Mouse (Mus musculus) spleen, adult 2 months (tissue): ENCODE data around the gene Swi5. TPM values are rescaled to one million over a fixed set of nuclear protein-coding genes. Genes with fewer than 3 reads are reported as not detected.

Experiments used
- DNase-seq, 2 experiments: peaks; one replicate each; pipeline versions ENCODE4 v3.0.0 to v3.0.0-alpha.2; 2012 to 2021; ENCODE audit warnings: low spot score in 2 of 2, low read depth in 1 of 2
- H3K27ac ChIP-seq: fragments of 200-500 bp; 2 replicates; pipeline ENCODE4 v1.5.1; 2012; ENCODE audit warnings: low read length, inconsistent platforms; ENCODE audit not compliant: insufficient read depth
- H3K27me3 ChIP-seq: fragments of 200-500 bp; 2 replicates; pipeline ENCODE4 v1.6.1; 2012; ENCODE audit warnings: mild to moderate bottlenecking, moderate library complexity, low read length, inconsistent platforms; ENCODE audit not compliant: control insufficient read depth, insufficient read depth
- H3K36me3 ChIP-seq: fragments of 200-500 bp; 2 replicates; pipeline ENCODE4 v1.6.1; 2012; ENCODE audit warnings: mild to moderate bottlenecking, low read length, inconsistent platforms; ENCODE audit not compliant: control insufficient read depth, insufficient read depth
- H3K4me1 ChIP-seq: fragments of 200-500 bp; 2 replicates; pipeline ENCODE4 v1.6.1; 2011; ENCODE audit warnings: inconsistent platforms; ENCODE audit not compliant: control insufficient read depth, insufficient read depth, insufficient read length
- H3K4me3 ChIP-seq: fragments of 200-500 bp; 2 replicates; pipeline ENCODE4 v1.5.1; 2011; ENCODE audit warnings: mild to moderate bottlenecking, inconsistent platforms; ENCODE audit not compliant: insufficient read depth, insufficient read length; ENCODE audit errors: extremely low read depth
- CTCF ChIP-seq: fragments of 200-500 bp; IDR thresholded peaks from 2 replicates; pipeline ENCODE4 v1.5.1; 2011; ENCODE audit warnings: mild to moderate bottlenecking, inconsistent platforms; ENCODE audit not compliant: insufficient read depth, insufficient read length, insufficient replicate concordance; ENCODE audit errors: extremely low read depth
- POLR2A ChIP-seq: fragments of 200-500 bp; IDR thresholded peaks from 2 replicates; pipeline ENCODE4 v1.6.1; 2011; ENCODE audit warnings: low read depth, low read length, inconsistent platforms
- WGBS: fragments of 180-500 bp; shearing (Covaris S2); methylation state at CpG from one replicate; pipeline ENCODE4 v1.1.7; 2018; 5-methylcytosine and 5-hydroxymethylcytosine counted together
- polyA plus RNA-seq: library from polyadenylated mRNA; depleted of rRNA; stranded (reverse); fragments of >200 nt; gene quantifications from 2 replicates; pipeline ENCODE4 v1.2.3, GENCODE M21; 2012

The Swi5 gene
- polyA plus RNA-seq, 1 experiment: 60.5 TPM

DNA sequence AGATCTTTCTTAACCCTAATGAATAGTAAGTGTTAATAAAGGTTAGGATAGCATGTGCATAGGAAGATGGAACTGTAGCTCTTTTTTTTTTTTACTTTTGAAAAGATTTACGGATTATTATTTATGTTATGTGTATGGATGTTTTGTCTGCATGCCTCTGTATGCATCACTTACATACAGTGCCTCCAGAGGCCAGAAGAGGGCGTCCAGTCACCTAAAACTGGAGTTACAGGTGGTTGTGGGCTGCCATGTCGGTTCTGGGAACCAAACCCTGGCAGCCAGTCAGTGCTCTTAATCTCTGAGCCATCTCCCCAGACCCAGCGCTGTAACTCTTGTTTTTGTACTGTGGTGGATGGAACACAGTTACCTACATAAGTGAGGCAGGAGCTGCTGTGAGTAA is 36.4 kb upstream of the Swi5 start:
- no peak overlapping the region for H3K4me3 ChIP-seq
- no peak overlapping the region for H3K27ac ChIP-seq
- DNase-seq: no peak
- H3K4me1 ChIP-seq: no peaks in the 10 kb centered on the region
- WGBS: 66% methylated on average over 4 of the region's 4 CpGs
- TF ChIP-seq CTCF (no peak), POLR2A (no peak)
- no peaks in the 10 kb centered on the region for H3K27me3 ChIP-seq
- H3K36me3 ChIP-seq: no peaks in the 10 kb centered on the region

DNA sequence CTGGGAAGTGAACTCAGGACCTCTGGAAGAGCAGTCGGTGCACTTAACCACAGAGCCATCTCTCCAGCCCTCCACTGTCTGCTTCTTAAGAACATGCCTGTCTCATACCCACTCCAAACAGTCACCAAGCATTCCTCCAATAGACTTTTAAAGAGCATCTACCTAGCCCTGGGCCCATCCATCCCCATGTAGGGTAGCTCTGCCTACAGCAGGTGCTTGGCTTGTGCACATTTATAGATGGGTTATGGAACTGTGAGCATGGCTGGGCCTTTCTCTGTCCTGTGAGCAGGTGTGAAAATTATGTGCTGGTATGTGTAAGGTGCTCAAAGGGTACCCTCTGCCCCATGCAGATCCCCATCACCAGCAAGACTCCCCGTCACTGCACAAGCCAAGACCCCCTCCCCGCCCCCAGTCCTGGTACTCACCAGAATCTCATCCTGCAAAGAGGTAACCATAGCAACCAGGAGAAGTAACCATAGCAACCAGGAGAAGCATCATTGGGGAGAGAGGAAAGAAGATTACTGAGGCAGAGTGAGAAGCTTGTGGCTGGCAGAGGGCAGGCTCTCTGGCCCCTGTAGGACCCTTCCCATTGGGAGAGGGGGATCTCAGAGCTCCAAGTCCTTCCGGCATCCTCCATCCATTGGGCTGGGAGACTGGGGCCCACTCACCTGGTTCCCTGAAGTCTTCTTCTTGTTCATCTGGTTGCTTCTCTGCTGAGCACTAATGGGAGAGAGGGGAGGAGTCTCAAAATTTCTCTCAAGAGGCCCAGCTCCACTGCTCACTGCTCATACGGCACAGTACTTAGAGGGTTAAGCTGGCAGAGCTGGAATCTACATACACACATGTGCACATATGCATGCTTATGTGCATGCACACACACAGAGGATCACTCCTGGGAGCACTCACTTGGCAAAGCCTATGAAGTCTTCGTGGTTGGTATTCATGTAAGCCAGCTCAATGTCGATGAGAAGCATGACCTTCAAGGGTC is 35.2 kb upstream of the Swi5 start:
- Histone ChIP-seq H3K36me3 (no peaks in the 10 kb centered on the region), H3K4me1 (no peaks in the 10 kb centered on the region), H3K4me3 (no peak overlapping the region), H3K27ac (no peak overlapping the region), H3K27me3 (no peaks in the 10 kb centered on the region; the same call in 1 of the 2 replicates)
- WGBS: 82% methylated on average over 7 of the region's 7 CpGs
- TF ChIP-seq POLR2A: no peak
- TF ChIP-seq CTCF: no peak
- DNase-seq: no peak

DNA sequence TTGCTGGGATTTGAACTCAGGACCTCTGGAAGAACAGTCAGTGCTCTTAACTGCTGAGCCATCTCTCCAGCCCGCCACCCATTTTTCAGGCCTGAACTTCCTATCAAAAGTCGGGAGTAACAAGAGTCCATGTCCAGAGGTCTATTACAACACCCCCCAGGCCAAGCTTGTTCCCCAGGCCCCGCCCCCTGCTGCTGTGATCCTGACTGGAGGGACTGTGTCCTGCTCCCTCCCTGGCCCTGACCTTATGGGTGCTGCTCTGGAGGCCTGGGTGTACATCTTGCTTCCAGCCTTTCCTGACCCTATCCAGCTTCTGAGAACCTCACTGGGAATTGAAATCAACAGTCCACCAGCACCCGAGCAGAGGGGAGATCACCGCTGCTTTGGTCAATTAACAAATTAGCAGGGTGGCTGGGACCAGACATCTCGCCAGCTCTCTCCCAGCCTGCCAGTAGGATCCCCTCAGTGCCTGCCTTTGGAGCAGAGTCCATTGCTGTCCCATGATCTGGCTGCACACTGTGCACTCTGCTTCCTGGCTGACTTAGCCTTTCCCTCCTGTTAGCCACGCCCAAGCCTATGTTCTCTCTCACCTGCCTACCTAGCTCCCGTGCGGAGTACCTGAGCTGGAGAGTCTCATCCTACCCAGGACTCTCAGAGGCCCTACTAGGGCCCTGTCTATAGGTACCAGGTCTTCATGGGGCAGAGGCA is 33.9 kb upstream of the Swi5 start:
- whole genome bisulfite sequencing: 78% methylated on average over 9 of the region's 9 CpGs
- DNase-seq: no peak
- peaks cover 1% of the 10 kb centered on the region; the same call in 1 of the 2 replicates for H3K27me3 ChIP-seq

DNA sequence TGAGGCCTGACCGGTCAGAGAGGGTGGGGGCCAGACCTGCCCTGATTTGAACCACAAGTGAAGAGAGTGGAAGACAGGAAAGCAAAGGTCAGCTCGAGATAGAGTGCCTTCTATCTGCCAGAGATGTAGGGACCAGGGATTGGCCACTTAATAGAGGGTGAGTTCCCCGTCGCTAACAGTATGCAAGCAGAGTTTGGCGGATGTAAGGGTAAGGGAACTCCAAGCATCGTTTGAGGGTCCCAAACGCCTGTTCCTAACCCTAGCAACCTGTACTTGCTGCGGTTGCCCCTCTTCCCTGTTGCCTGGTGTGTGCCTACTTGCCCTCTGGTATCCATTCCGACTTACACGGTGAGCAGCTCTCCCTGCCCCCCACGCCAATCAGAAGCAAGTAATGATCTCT is 32.8 kb upstream of the Swi5 start:
- TF ChIP-seq POLR2A: no peak
- no peak for TF ChIP-seq CTCF
- H3K36me3 ChIP-seq: no peaks in the 10 kb centered on the region
- DNase-seq: no peak
- WGBS: 77% methylated on average over 11 of the region's 11 CpGs
- H3K27me3 ChIP-seq: peaks cover 1% of the 10 kb centered on the region; the same call in 1 of the 2 replicates
- no peak overlapping the region for H3K4me3 ChIP-seq
- H3K4me1 ChIP-seq: no peaks in the 10 kb centered on the region
- no peak overlapping the region for H3K27ac ChIP-seq

More for the DNA sequence above, 33.9 kb upstream of the Swi5 start:
- Histone ChIP-seq H3K27ac (no peak overlapping the region), H3K4me1 (no peaks in the 10 kb centered on the region), H3K4me3 (no peak overlapping the region), H3K36me3 (no peaks in the 10 kb centered on the region)
- TF ChIP-seq CTCF (no peak), POLR2A (no peak)

DNA sequence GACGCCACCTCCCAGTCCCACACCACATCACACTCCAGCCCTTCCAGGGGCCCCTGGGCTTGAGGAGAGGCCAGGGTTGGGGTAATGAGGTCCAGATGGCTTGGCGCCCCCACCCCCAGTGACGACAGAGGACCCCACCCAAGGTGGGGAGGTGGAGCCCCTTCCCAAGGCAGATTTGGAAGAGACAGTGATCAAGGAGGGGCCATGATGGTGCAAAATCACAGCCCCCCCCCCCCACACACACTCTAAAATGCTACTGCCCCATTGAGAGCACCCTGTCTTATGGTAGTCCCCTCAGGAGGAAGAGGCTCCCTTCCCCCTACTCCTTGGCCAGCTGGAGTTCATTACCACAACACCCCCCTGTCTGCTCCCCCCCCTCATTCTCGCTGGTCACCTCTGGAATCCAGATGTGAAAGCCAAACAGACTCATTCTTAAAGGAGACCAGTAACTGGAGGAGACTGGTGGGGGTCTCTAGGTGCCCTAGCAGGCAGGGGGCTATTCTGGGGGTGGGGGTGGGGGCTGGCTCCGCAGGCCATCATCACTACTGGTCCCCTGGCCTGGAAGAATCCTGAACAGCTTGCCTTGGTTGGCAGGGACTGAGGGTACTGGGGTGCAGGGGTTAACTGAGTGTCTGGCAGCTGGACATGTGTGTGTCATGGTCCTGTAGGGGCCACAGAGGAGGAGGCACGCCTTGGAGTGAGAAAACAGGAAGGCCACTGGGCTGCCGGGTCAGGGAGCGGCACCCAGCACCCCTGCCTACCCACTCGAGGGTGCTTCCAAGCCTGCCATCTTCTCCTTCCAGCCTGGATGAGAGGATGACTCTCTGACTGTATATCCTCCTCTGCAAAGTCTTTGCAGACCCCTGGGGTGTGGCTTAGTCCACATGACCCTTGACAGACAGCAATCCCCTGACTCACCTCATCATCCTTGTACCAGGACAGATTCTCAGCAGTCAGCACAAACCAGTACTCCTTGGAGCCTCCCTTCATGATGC is 32.0 kb upstream of the Swi5 start:
- no peak for TF ChIP-seq CTCF
- no peak for TF ChIP-seq POLR2A
- 61% methylated on average over 9 of the region's 9 CpGs for WGBS
- H3K36me3 ChIP-seq: no peaks in the 10 kb centered on the region
- H3K27me3 ChIP-seq: peaks cover 1% of the 10 kb centered on the region; the same call in 1 of the 2 replicates
- H3K27ac ChIP-seq: no peak overlapping the region
- DNase-seq: no peak
- H3K4me1 ChIP-seq: no peaks in the 10 kb centered on the region
- no peak overlapping the region for H3K4me3 ChIP-seq

DNA sequence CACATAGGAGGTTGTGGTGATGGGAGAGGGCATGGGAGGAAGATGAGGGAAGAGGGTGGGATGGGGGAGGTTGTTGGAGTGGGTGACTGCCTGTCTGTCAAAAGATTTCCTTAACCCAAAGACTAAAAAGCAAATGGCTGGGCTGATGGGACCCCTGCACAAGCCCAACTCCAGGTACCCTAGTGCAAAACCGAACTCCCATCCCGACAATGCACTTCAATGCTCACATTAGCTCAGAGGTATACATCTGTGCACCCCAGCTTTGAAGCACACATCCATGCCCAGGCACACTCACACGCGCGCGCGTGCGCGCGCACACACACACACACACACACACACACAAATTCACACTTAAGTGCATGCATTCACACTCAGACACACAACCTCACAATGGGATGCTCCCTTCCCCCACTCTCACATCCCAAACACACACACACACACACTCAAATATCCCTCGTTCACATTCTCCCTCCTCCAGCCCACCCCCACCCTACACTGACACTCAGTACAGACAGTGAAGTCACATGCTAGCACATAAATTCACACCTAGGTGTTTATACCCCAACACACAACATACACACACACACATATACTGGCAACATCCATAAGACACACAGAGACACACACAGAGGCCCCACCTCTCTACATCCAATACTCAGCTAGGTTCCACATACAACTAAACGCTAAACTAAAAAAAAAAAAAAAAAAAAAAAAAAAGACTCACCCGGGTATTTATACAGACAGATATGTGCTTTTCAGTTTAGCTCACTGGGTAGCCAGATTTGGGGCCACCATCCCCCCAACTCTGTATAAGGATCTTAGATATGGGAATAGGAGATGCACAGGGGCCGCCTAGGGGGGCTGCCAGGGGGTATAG is 31.1 kb upstream of the Swi5 start:
- Histone ChIP-seq H3K27me3 (peaks cover 1% of the 10 kb centered on the region; the same call in 1 of the 2 replicates), H3K27ac (no peak overlapping the region), H3K4me1 (no peaks in the 10 kb centered on the region), H3K4me3 (no peak overlapping the region), H3K36me3 (no peaks in the 10 kb centered on the region)
- DNase-seq: no peak
- TF ChIP-seq POLR2A (no peak), CTCF (no peak)
- 79% methylated on average over 14 of the region's 14 CpGs for WGBS
